43 mouse cellular contexts compared by ENCODE assay signal in genomic region chr6:55354456-55355117, GRCm38 (mm10). TPM values are rescaled to one million over a fixed set of nuclear protein-coding genes. Genes with fewer than 3 reads are reported as not detected.
DNase-seq lines count a peak whose midpoint lies in the region; ATAC-seq and TF ChIP-seq lines count a peak whose summit lies in the region.
"Had no signal": no experiment of that assay in that cellular context is flagged by ENCODE, and none has a peak within 500 bp of the region (broad histone marks: within the 10 kb centered on the region; RNA-seq: fewer than 3 reads in every experiment).

No protein-coding gene starts in this region.

- intact Hi-C loops in heart, postnatal 14 days (cut with DNase I), result no loop called here

- H3K9me3 ChIP-seq in forebrain, embryonic 10.5 days, result peaks cover 4% of the 10 kb centered on the region; the same call in 1 of the 2 replicates
- H3K9me3 ChIP-seq in forebrain, embryonic 12.5 days, result 0 out of 2 replicates have a peak, but pooled peaks cover 5% of the 10 kb centered on the region
- 0 out of 2 replicates have a peak, but pooled peaks cover 4% of the 10 kb centered on the region for H3K9me3 ChIP-seq in heart, embryonic 10.5 days
- no peaks in the 10 kb centered on the region for H3K9me3 ChIP-seq in ES-Bruce4 (replicated peaks; ENCODE audit: control insufficient read depth, insufficient read depth, low read length, poor library complexity, severe bottlenecking)
- H3K9me3 ChIP-seq in hindbrain, embryonic 12.5 days (replicated peaks), result 0 out of 2 replicates have a peak, but pooled peaks cover 6% of the 10 kb centered on the region
- H3K9me3 ChIP-seq: forebrain, embryonic 15.5 days; hindbrain, embryonic 15.5 days; kidney, embryonic 15.5 days; neural tube, embryonic 12.5 days had no signal

- TF ChIP-seq EP300 in ES-Bruce4 (IDR thresholded peaks at IDR 0.05; ENCODE audit: insufficient read depth, low read depth, low read length), result 0 out of 2 replicates have a peak, but pooled peaks have one; percentile 25

- no peak overlapping the region for H3K4me3 ChIP-seq in forebrain, embryonic 10.5 days
- no peak overlapping the region for H3K4me3 ChIP-seq in forebrain, embryonic 12.5 days (replicated peaks)
- no peak overlapping the region for H3K4me3 ChIP-seq in heart, embryonic 10.5 days
- H3K4me3 ChIP-seq in ES-Bruce4 (ENCODE audit: low read depth, low read length), result no peak overlapping the region
- H3K4me3 ChIP-seq in brown adipose tissue, adult 24 weeks (ENCODE audit: insufficient read depth, low read depth, low read length), result no peak overlapping the region
- no peak overlapping the region for H3K4me3 ChIP-seq in hindbrain, embryonic 12.5 days
- H3K4me3 ChIP-seq: erythroblast, embryonic 14.5 days; forebrain, embryonic 15.5 days; hindbrain, embryonic 15.5 days; kidney, embryonic 15.5 days; limb, embryonic 13.5 days; midbrain, embryonic 12.5 days; myocyte; neural tube, embryonic 12.5 days had no signal

- H3K9ac ChIP-seq in forebrain, embryonic 12.5 days, result no peak overlapping the region
- no peak overlapping the region for H3K9ac ChIP-seq in ES-Bruce4 (ENCODE audit: low read depth, poor library complexity, severe bottlenecking)
- no peak overlapping the region; the same call in 1 of the 2 replicates for H3K9ac ChIP-seq in hindbrain, embryonic 12.5 days
- H3K9ac ChIP-seq: forebrain, embryonic 15.5 days; hindbrain, embryonic 15.5 days; kidney, embryonic 15.5 days; limb, embryonic 13.5 days; midbrain, embryonic 12.5 days; neural tube, embryonic 12.5 days had no signal

- peaks cover 13% of the 10 kb centered on the region for H3K4me1 ChIP-seq in forebrain, embryonic 10.5 days
- H3K4me1 ChIP-seq in forebrain, embryonic 12.5 days, result peaks cover 10% of the 10 kb centered on the region; the same call in 1 of the 2 replicates
- peaks cover 12% of the 10 kb centered on the region for H3K4me1 ChIP-seq in heart, embryonic 10.5 days
- peaks cover 5% of the 10 kb centered on the region for H3K4me1 ChIP-seq in ES-Bruce4 (ENCODE audit: control insufficient read depth, insufficient read depth, low read length)
- H3K4me1 ChIP-seq in brown adipose tissue, adult 24 weeks (ENCODE audit: control insufficient read depth, insufficient read depth, insufficient read length, low read length), result peaks cover 14% of the 10 kb centered on the region; the same call in 1 of the 2 replicates
- H3K4me1 ChIP-seq in hindbrain, embryonic 12.5 days, result peaks cover 5% of the 10 kb centered on the region; the same call in 1 of the 2 replicates
- H3K4me1 ChIP-seq: forebrain, embryonic 15.5 days; limb, embryonic 13.5 days; neural tube, embryonic 12.5 days had no signal

- no peak for ATAC-seq in forebrain, embryonic 12.5 days (ENCODE audit: low FRiP score)
- no peak for ATAC-seq in hindbrain, embryonic 12.5 days (ENCODE audit: low FRiP score)
- ATAC-seq: activated CD4-positive, CD25-positive, alpha-beta regulatory T cell, adult 4 months; forebrain, embryonic 15.5 days; inflammation-experienced regulatory T-cells, adult 6 months had no signal

- DNase-seq in forebrain, embryonic 10.5 days (ENCODE audit: extremely low spot score, low spot score), result no peak
- peak; percentile 60 for DNase-seq in heart, embryonic 10.5 days (ENCODE audit: low spot score)
- no peak for DNase-seq in heart, postnatal 14 days
- no peak for DNase-seq in right cerebral cortex, postnatal 4 days
- DNase-seq: adrenal gland, adult 2 months; adrenal gland, postnatal 36 days; cerebellum, adult 2 months; cerebellum, postnatal 14 days; lung, postnatal 36 days; thymus, postnatal 14 days had no signal

- WGBS in forebrain, embryonic 10.5 days, result 68% methylated on average over 4 of the region's 4 CpGs
- WGBS in forebrain, embryonic 12.5 days, result 68% methylated on average over 4 of the region's 4 CpGs
- WGBS in heart, embryonic 10.5 days, result 56% methylated on average over 4 of the region's 4 CpGs
- WGBS in hindbrain, embryonic 12.5 days, result 74% methylated on average over 4 of the region's 4 CpGs

- H3K36me3 ChIP-seq in forebrain, embryonic 10.5 days (replicated peaks), result no peaks in the 10 kb centered on the region
- no peaks in the 10 kb centered on the region for H3K36me3 ChIP-seq in forebrain, embryonic 12.5 days (replicated peaks)
- H3K36me3 ChIP-seq in heart, embryonic 10.5 days, result no peaks in the 10 kb centered on the region
- no peaks in the 10 kb centered on the region for H3K36me3 ChIP-seq in ES-Bruce4 (ENCODE audit: control insufficient read depth, insufficient read depth, low read length, poor library complexity, severe bottlenecking)
- no peaks in the 10 kb centered on the region for H3K36me3 ChIP-seq in hindbrain, embryonic 12.5 days
- H3K36me3 ChIP-seq: forebrain, embryonic 15.5 days; hindbrain, embryonic 15.5 days; kidney, embryonic 15.5 days; limb, embryonic 13.5 days; midbrain, embryonic 12.5 days; neural tube, embryonic 12.5 days had no signal

- no peak overlapping the region for H3K4me2 ChIP-seq in forebrain, embryonic 12.5 days
- no peak overlapping the region for H3K4me2 ChIP-seq in hindbrain, embryonic 12.5 days (replicated peaks)
- H3K4me2 ChIP-seq: forebrain, embryonic 15.5 days; heart, embryonic 11.5 days; hindbrain, embryonic 15.5 days; kidney, embryonic 15.5 days; limb, embryonic 13.5 days; midbrain, embryonic 12.5 days; neural tube, embryonic 12.5 days had no signal

- TF ChIP-seq POLR2A in ES-Bruce4 (IDR thresholded peaks at IDR 0.05; ENCODE audit: insufficient read depth, low read length), result no peak

- no peak for TF ChIP-seq CTCF in ES-Bruce4 (IDR thresholded peaks at IDR 0.05; ENCODE audit: low read depth, low read length)

- H3K27ac ChIP-seq in forebrain, embryonic 10.5 days, result 0 out of 2 replicates have a peak overlapping the region, but pooled peaks have one; percentile 11
- no peak overlapping the region for H3K27ac ChIP-seq in forebrain, embryonic 12.5 days
- H3K27ac ChIP-seq in heart, embryonic 10.5 days, result no peak overlapping the region
- H3K27ac ChIP-seq in ES-Bruce4 (ENCODE audit: insufficient read depth, low read length), result no peak overlapping the region
- peak overlapping the region; percentile 73 for H3K27ac ChIP-seq in brown adipose tissue, adult 24 weeks (replicated peaks; ENCODE audit: low read depth, low read length)
- H3K27ac ChIP-seq in hindbrain, embryonic 12.5 days, result no peak overlapping the region
- H3K27ac ChIP-seq: forebrain, embryonic 15.5 days; hindbrain, embryonic 15.5 days; kidney, embryonic 15.5 days; limb, embryonic 13.5 days; midbrain, embryonic 12.5 days; neural tube, embryonic 12.5 days had no signal

- H3K27me3 ChIP-seq in forebrain, embryonic 10.5 days (ENCODE audit: poor library complexity, severe bottlenecking), result no peaks in the 10 kb centered on the region
- H3K27me3 ChIP-seq in forebrain, embryonic 12.5 days, result no peaks in the 10 kb centered on the region
- peaks cover 30% of the 10 kb centered on the region for H3K27me3 ChIP-seq in heart, embryonic 10.5 days (ENCODE audit: insufficient read depth, poor library complexity, severe bottlenecking)
- no peaks in the 10 kb centered on the region for H3K27me3 ChIP-seq in ES-Bruce4 (ENCODE audit: control insufficient read depth, insufficient read depth, low read length, poor library complexity, severe bottlenecking)
- H3K27me3 ChIP-seq in hindbrain, embryonic 12.5 days, result no peaks in the 10 kb centered on the region
- H3K27me3 ChIP-seq: forebrain, embryonic 15.5 days; hindbrain, embryonic 15.5 days; kidney, embryonic 15.5 days; limb, embryonic 13.5 days; midbrain, embryonic 12.5 days; neural tube, embryonic 12.5 days had no signal

RNA-seq across cellular contexts. Expression of gene Aqp1, which starts 18.4 kb away (rescaled TPM):
- polyA plus RNA-seq in forebrain, embryonic 10.5 days (2016; fragmentation: Nextera tagmentation; extraction: Ambion mirVana), result 0.65 and 0.93 TPM in 2 replicates
- 3.2 and 4.9 TPM in 2 replicates for polyA plus RNA-seq in forebrain, embryonic 12.5 days (2016; fragmentation: Nextera tagmentation; extraction: Ambion mirVana)
- polyA plus RNA-seq in heart, embryonic 10.5 days (2016; fragmentation: Nextera tagmentation; extraction: Ambion mirVana), result 5.1 and 8.3 TPM in 2 replicates
- total RNA-seq in heart, postnatal 14 days (2021), result 100 to 1,000 TPM; 397 to 446 TPM
- polyA plus RNA-seq in ES-Bruce4 (2011; ENCODE audit: insufficient read depth, insufficient read length, low read depth, missing spikeins), result 0.43 and 0.60 TPM in 2 replicates
- 63.6 and 153 TPM in 2 replicates for polyA plus RNA-seq in brown adipose tissue, adult 24 weeks (2012; ENCODE audit: insufficient read depth, insufficient read length, missing spikeins)
- 11.9 and 12.7 TPM in 2 replicates for polyA plus RNA-seq in hindbrain, embryonic 12.5 days (2016; fragmentation: Nextera tagmentation; extraction: Ambion mirVana)
- total RNA-seq: CH12.LX had no signal
- polyA plus RNA-seq: inflammation-experienced regulatory T-cells, adult 6 months had no signal

RNA-seq across cellular contexts. Expression of gene Ghrhr, which starts 21.5 kb away (rescaled TPM):
- not detected in 2 replicates for polyA plus RNA-seq in forebrain, embryonic 10.5 days (2016; fragmentation: Nextera tagmentation; extraction: Ambion mirVana)
- not detected in 2 replicates for polyA plus RNA-seq in forebrain, embryonic 12.5 days (2016; fragmentation: Nextera tagmentation; extraction: Ambion mirVana)
- polyA plus RNA-seq in heart, embryonic 10.5 days (2016; fragmentation: Nextera tagmentation; extraction: Ambion mirVana), result not detected in 2 replicates
- not detected for total RNA-seq in heart, postnatal 14 days (2021)
- not detected in 2 replicates for polyA plus RNA-seq in ES-Bruce4 (2011; ENCODE audit: insufficient read depth, insufficient read length, low read depth, missing spikeins)
- polyA plus RNA-seq in brown adipose tissue, adult 24 weeks (2012; ENCODE audit: insufficient read depth, insufficient read length, missing spikeins), result not detected in 2 replicates
- polyA plus RNA-seq in hindbrain, embryonic 12.5 days (2016; fragmentation: Nextera tagmentation; extraction: Ambion mirVana), result not detected in 2 replicates
- total RNA-seq: adrenal gland, adult 2 months; adrenal gland, postnatal 36 days; CH12.LX; gastrocnemius, adult 18-20 months; gastrocnemius, postnatal 36 days; hematopoietic stem cell, adult 5-6 weeks; layer of hippocampus, adult 8-10 months; layer of hippocampus, postnatal 25 days; left cerebral cortex, adult 8-10 months; left cerebral cortex, postnatal 36 days; megakaryocyte, adult 5-6 weeks; midbrain, postnatal 0 days had no signal
- polyA plus RNA-seq: activated CD4-positive, CD25-positive, alpha-beta regulatory T cell, adult 4 months; adrenal gland, adult 2 months; brain, embryonic 14.5 days; C2C12; cerebellum, adult 2 months; embryonic facial prominence, embryonic 14.5 days; erythroblast, embryonic 14.5 days; forebrain, embryonic 15.5 days; heart, embryonic 11.5 days; heart, embryonic 16.5 days; hindbrain, embryonic 15.5 days; inflammation-experienced regulatory T-cells, adult 6 months; limb, embryonic 13.5 days; liver, embryonic 16.5 days; midbrain, embryonic 12.5 days; midbrain, postnatal 0 days; myocyte; neural tube, embryonic 12.5 days; stomach, embryonic 14.5 days; testis, adult 2 months; urinary bladder, adult 2 months had no signal

Comparison
In these comparisons a context has a peak if more than half of its experiments do, and no peak if none do; other contexts are left out.
1. H3K27ac ChIP-seq: peak in forebrain, embryonic 10.5 days (single experiment) and brown adipose tissue, adult 24 weeks (single experiment); none in forebrain, embryonic 12.5 days (single experiment), heart, embryonic 10.5 days (single experiment), ES-Bruce4 (single experiment) and hindbrain, embryonic 12.5 days (single experiment).